Mouse (Mus musculus): ENCODE data around the gene Nmt1. TPM values are rescaled to one million over a fixed set of nuclear protein-coding genes. Genes with fewer than 3 reads are reported as not detected.

Gene Nmt1
- polyA plus RNA-seq, 1 experiment from 2014 or later = 60.0 TPM

DNA sequence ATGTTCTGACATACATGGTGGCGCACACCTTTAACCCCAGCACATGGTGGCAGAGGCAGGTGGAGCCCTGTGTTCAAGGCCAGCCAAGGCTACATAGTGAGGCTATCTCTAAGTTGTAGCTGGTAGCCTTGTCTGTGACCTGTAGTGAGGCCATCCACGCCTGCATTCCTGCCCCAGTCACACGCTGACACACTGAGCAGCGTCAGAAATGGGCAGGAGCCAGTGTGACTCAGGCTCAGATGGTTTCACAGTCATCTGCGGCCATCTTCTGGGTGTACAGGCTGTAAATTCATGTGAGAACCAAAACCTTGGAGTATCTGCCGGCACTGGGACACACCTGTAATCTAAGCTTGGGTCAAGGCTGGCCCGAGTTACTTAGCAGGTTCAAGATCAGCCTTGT lies 28.6 kb downstream of the Nmt1 start:
- no peak for DNase-seq (ENCODE audit: low spot score)
- no peak overlapping the region for H3K4me3 ChIP-seq (ENCODE audit: low read depth, low read length)
- no peak overlapping the region for H3K27ac ChIP-seq (replicated peaks; ENCODE audit: low read depth, low read length)
- no peaks in the 10 kb centered on the region for H3K9me3 ChIP-seq (ENCODE audit: control insufficient read depth, low read length)
- no peaks in the 10 kb centered on the region for H3K27me3 ChIP-seq (replicated peaks; ENCODE audit: control insufficient read depth, insufficient read depth, low read length)
- no peak overlapping the region for H3K9ac ChIP-seq (ENCODE audit: low read depth, low read length)
- no peak for ATAC-seq (ENCODE audit: low read depth)
- H3K36me3 ChIP-seq (ENCODE audit: control insufficient read depth, insufficient read depth, low read length) = peaks cover 83% of the 10 kb centered on the region
- no peaks in the 10 kb centered on the region for H3K4me1 ChIP-seq (ENCODE audit: control insufficient read depth, insufficient read depth, low read length)
- H3K4me2 ChIP-seq (ENCODE audit: low read depth, low read length) = no peak overlapping the region
- 90% methylated on average over 7 of the region's 7 CpGs for WGBS

DNA sequence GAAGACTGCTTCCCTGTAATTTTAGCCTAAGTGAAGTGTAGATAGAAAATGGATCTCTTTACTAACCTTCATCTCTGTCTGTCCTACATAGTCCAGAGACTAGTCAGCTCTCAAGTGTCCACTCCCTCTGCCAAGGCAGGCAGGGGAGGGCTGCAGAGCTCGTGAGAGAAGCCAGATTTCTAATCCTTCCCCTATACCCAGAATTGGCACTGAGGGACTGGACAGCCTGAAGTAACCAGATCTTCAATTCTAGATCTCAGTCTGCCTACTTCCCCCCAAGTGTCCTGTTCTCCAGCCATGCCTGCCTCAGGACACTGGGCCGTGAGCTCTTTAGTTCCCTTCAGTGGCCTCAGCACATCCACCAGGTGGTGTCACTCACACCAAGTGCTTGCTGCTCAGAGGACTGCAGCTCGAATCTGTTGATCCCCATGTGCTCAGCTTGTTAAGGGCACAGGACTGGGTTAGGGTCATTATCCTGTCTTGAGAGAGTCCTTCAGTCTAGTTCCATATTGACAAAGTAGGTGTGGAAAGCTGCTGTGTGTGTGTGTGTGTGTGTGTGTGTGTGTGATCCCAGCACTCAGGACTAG lies 30.6 kb downstream of the Nmt1 start:
- Histone ChIP-seq H3K4me2 (ENCODE audit: low read depth, low read length) (no peak overlapping the region), H3K4me1 (ENCODE audit: control insufficient read depth, insufficient read depth, low read length) (no peaks in the 10 kb centered on the region), H3K9ac (ENCODE audit: low read depth, low read length) (no peak overlapping the region), H3K4me3 (ENCODE audit: low read depth, low read length) (no peak overlapping the region), H3K9me3 (ENCODE audit: control insufficient read depth, low read length) (no peaks in the 10 kb centered on the region), H3K27me3 (replicated peaks; ENCODE audit: control insufficient read depth, insufficient read depth, low read length) (no peaks in the 10 kb centered on the region), H3K36me3 (ENCODE audit: control insufficient read depth, insufficient read depth, low read length) (peaks cover 85% of the 10 kb centered on the region), H3K27ac (replicated peaks; ENCODE audit: low read depth, low read length) (no peak overlapping the region)
- ATAC-seq (ENCODE audit: low read depth) = no peak
- DNase-seq (ENCODE audit: low spot score) = no peak
- 56% methylated on average over 3 of the region's 3 CpGs for WGBS

DNA sequence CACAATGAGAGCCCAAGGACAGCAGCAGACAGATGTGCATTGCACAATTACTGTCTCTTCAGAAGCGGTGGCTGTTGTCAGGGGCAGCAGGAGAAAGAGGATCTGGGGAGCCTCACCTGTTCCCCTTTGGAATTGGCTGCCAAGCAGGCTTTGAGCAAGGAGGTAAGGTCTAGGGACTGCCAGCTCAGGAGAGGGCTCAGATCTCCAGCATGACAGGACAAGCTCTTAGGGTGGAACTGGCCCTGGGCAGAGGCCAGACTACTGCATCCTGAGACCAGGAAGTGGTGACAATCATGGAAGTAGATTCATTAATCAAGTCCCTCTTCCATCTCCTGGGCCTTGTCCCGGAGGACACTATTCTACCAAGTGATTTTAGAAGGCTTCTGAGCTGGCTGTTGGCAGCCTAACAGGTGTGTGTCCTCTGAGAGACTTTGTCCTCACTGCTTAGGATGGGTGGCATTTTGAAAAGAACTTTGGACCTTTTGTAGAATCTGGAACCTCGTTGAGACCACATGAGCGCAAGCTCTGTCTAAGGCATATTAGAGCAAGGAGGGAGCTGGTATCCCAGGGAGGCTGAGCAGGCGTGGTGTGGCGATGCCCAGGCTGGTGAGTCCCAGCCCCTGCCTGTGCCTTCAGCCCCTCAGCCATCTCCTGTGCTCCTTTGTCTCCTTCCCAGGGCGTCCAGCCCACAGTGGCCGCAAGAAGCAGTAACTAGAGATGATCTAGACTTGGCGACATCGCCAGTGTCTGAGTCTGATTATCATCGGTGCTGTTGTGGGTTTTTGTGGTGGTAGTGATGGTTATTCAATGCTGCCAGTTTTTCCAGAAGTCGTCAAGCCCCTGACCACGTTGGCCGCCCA lies 38.4 kb downstream of the Nmt1 start:
- 82% methylated on average over 14 of the region's 14 CpGs for WGBS
- H3K4me3 ChIP-seq (ENCODE audit: low read depth, low read length) = no peak overlapping the region
- no peak overlapping the region for H3K9ac ChIP-seq (ENCODE audit: low read depth, low read length)
- ATAC-seq (ENCODE audit: low read depth) = no peak
- no peaks in the 10 kb centered on the region for H3K9me3 ChIP-seq (ENCODE audit: control insufficient read depth, low read length)
- no peaks in the 10 kb centered on the region for H3K27me3 ChIP-seq (replicated peaks; ENCODE audit: control insufficient read depth, insufficient read depth, low read length)
- DNase-seq (ENCODE audit: low spot score) = peak; percentile 49
- no peak overlapping the region for H3K4me2 ChIP-seq (ENCODE audit: low read depth, low read length)
- H3K4me1 ChIP-seq (ENCODE audit: control insufficient read depth, insufficient read depth, low read length) = no peaks in the 10 kb centered on the region; the same call in 1 of the 2 replicates
- H3K27ac ChIP-seq (replicated peaks; ENCODE audit: low read depth, low read length) = no peak overlapping the region
- H3K36me3 ChIP-seq (ENCODE audit: control insufficient read depth, insufficient read depth, low read length) = peaks cover 92% of the 10 kb centered on the region

DNA sequence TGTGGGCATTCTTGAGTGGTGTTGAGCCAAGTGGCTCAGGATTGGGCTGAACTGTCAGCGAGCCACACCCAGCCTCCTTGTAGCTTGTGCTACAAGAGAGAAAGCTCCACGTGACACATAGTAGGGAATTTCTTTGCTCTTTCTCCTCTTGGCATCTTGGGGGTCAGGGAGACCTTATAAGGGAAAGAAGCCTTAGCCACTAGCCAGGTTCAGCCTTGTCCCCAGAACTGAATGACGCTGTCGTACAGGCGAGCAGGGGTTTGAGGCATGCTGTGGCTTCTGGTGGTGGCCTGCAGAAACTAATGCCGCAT lies 39.0 kb downstream of the Nmt1 start:
- no peak overlapping the region for H3K9ac ChIP-seq (ENCODE audit: low read depth, low read length)
- H3K36me3 ChIP-seq (ENCODE audit: control insufficient read depth, insufficient read depth, low read length) = peaks cover 87% of the 10 kb centered on the region
- 83% methylated on average over 6 of the region's 6 CpGs for WGBS
- ATAC-seq (ENCODE audit: low read depth) = no peak
- H3K4me2 ChIP-seq (ENCODE audit: low read depth, low read length) = no peak overlapping the region
- H3K4me1 ChIP-seq (ENCODE audit: control insufficient read depth, insufficient read depth, low read length) = no peaks in the 10 kb centered on the region; the same call in 1 of the 2 replicates
- H3K9me3 ChIP-seq (ENCODE audit: control insufficient read depth, low read length) = no peaks in the 10 kb centered on the region
- H3K27ac ChIP-seq (replicated peaks; ENCODE audit: low read depth, low read length) = peak overlapping the region; percentile 63; the same call in 1 of the 2 replicates
- no peaks in the 10 kb centered on the region for H3K27me3 ChIP-seq (replicated peaks; ENCODE audit: control insufficient read depth, insufficient read depth, low read length)
- no peak for DNase-seq (ENCODE audit: low spot score)
- H3K4me3 ChIP-seq (ENCODE audit: low read depth, low read length) = no peak overlapping the region

DNA sequence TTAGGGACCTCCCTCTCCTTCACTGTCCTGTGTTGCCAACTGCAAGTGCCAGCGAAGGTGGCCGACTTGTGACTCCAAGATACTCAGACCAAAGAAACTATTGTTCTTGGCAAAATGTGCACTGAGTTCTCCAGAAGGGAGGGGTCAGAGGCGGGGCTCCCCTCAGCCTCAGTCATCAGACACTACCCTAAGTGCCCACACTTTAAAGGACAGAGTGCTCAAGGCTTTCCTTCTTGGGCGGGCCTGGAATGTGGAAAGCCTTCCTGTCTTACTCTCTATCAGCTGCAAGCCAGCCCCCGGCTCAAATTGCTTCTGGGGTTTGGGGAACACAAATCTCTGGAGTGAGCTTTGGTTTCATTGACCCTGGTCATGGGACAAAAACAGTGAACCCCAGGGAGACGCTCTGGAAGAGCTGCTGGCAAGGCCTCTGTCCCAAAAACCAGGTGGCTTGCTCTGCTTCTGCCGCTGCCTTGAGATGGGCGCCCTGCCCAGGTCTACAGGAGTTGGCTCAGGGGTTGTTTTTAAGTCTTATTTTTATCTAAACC lies 39.5 kb downstream of the Nmt1 start:
- peak overlapping the region; percentile 63 for H3K27ac ChIP-seq (replicated peaks; ENCODE audit: low read depth, low read length)
- H3K4me2 ChIP-seq (ENCODE audit: low read depth, low read length) = no peak overlapping the region
- peak; percentile 78 for ATAC-seq (ENCODE audit: low read depth)
- WGBS = 50% methylated on average over 8 of the region's 8 CpGs
- no peak overlapping the region for H3K9ac ChIP-seq (ENCODE audit: low read depth, low read length)
- H3K9me3 ChIP-seq (ENCODE audit: control insufficient read depth, low read length) = no peaks in the 10 kb centered on the region
- peak; percentile 76 for DNase-seq (ENCODE audit: low spot score)
- peaks cover 84% of the 10 kb centered on the region for H3K36me3 ChIP-seq (ENCODE audit: control insufficient read depth, insufficient read depth, low read length)
- no peaks in the 10 kb centered on the region; the same call in 1 of the 2 replicates for H3K4me1 ChIP-seq (ENCODE audit: control insufficient read depth, insufficient read depth, low read length)
- no peak overlapping the region for H3K4me3 ChIP-seq (ENCODE audit: low read depth, low read length)
- H3K27me3 ChIP-seq (replicated peaks; ENCODE audit: control insufficient read depth, insufficient read depth, low read length) = no peaks in the 10 kb centered on the region

DNA sequence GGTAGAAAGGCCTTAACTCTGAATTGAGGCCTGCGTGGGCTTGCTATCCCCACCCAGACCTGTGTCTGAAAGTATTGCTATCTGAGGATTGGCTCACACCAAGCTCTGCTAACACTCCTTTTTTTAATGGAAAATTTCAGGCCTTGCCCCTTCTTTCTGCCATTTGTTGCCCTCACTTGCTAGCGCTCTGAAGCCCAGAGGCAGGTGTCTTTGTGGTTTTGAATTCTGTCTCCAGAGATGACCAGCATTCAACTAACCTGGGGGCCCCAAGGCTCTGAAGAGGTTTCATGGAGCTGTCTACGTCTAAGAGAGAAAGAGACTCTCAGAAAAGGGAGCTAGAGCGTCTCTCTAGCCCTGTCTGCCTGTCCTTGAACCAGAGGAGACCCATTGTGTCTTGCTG lies 40.3 kb downstream of the Nmt1 start:
- H3K4me2 ChIP-seq (ENCODE audit: low read depth, low read length) = no peak overlapping the region
- no peaks in the 10 kb centered on the region for H3K9me3 ChIP-seq (ENCODE audit: control insufficient read depth, low read length)
- DNase-seq (ENCODE audit: low spot score) (no peak), ATAC-seq (ENCODE audit: low read depth) (no peak)
- H3K9ac ChIP-seq (ENCODE audit: low read depth, low read length) = no peak overlapping the region
- WGBS = 91% methylated on average over 4 of the region's 4 CpGs
- peaks cover 82% of the 10 kb centered on the region for H3K36me3 ChIP-seq (ENCODE audit: control insufficient read depth, insufficient read depth, low read length)
- no peaks in the 10 kb centered on the region; the same call in 1 of the 2 replicates for H3K4me1 ChIP-seq (ENCODE audit: control insufficient read depth, insufficient read depth, low read length)
- no peak overlapping the region for H3K4me3 ChIP-seq (ENCODE audit: low read depth, low read length)
- no peak overlapping the region for H3K27ac ChIP-seq (replicated peaks; ENCODE audit: low read depth, low read length)
- no peaks in the 10 kb centered on the region for H3K27me3 ChIP-seq (replicated peaks; ENCODE audit: control insufficient read depth, insufficient read depth, low read length)

DNA sequence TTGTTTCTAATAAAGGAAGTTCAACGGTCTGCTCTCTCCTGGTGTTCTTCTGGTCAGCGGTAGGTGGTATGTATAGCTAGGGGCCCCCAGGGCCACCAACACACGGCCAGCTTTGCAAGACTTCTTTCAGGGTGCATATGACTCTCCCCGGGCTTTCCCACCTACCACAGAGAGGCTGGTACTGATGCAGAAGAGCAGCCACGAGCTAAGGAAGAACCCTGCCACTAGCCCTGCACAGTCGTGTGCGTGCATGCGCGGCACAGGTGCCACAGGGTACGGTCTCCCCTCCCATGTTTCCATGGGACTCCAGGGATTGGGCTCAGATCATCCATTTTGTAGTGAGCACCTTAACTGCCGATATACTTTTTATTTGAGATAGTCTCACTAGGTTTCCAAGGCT lies 40.9 kb downstream of the Nmt1 start:
- Histone ChIP-seq H3K27ac (replicated peaks; ENCODE audit: low read depth, low read length) (no peak overlapping the region), H3K9ac (ENCODE audit: low read depth, low read length) (no peak overlapping the region), H3K9me3 (ENCODE audit: control insufficient read depth, low read length) (no peaks in the 10 kb centered on the region), H3K4me2 (ENCODE audit: low read depth, low read length) (no peak overlapping the region), H3K4me1 (ENCODE audit: control insufficient read depth, insufficient read depth, low read length) (no peaks in the 10 kb centered on the region; the same call in 1 of the 2 replicates), H3K4me3 (ENCODE audit: low read depth, low read length) (no peak overlapping the region), H3K36me3 (ENCODE audit: control insufficient read depth, insufficient read depth, low read length) (peaks cover 76% of the 10 kb centered on the region), H3K27me3 (replicated peaks; ENCODE audit: control insufficient read depth, insufficient read depth, low read length) (no peaks in the 10 kb centered on the region)
- WGBS = 95% methylated on average over 11 of the region's 11 CpGs
- DNase-seq (ENCODE audit: low spot score) (no peak), ATAC-seq (ENCODE audit: low read depth) (no peak)

DNA sequence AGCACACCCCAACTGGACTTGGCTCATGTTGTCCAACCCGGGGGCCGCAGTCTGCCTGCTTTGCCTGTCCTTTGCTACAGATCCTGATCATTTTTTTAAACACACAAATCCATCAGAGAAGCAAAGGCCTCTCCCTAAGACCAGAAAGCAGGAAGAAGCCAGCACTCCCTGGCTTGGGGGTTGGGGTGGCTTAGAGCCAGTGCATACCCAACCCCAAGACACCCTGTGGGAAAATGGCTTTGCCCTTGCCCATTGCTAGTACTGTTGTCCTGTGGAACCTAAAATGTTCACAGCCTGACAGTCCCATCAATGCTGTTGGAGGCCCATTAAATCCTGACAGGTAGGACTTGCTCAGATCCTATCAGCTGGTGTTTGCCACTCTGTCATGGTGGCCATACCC lies 41.7 kb downstream of the Nmt1 start:
- Histone ChIP-seq H3K4me2 (ENCODE audit: low read depth, low read length) (no peak overlapping the region), H3K4me3 (ENCODE audit: low read depth, low read length) (no peak overlapping the region), H3K27me3 (replicated peaks; ENCODE audit: control insufficient read depth, insufficient read depth, low read length) (no peaks in the 10 kb centered on the region), H3K27ac (replicated peaks; ENCODE audit: low read depth, low read length) (no peak overlapping the region), H3K9ac (ENCODE audit: low read depth, low read length) (no peak overlapping the region), H3K36me3 (ENCODE audit: control insufficient read depth, insufficient read depth, low read length) (peaks cover 67% of the 10 kb centered on the region), H3K9me3 (ENCODE audit: control insufficient read depth, low read length) (no peaks in the 10 kb centered on the region), H3K4me1 (ENCODE audit: control insufficient read depth, insufficient read depth, low read length) (no peaks in the 10 kb centered on the region; the same call in 1 of the 2 replicates)
- no peak for DNase-seq (ENCODE audit: low spot score)
- ATAC-seq (ENCODE audit: low read depth) = no peak
- 95% methylated on average over 2 of the region's 2 CpGs for WGBS
